Mouse (Mus musculus) adrenal gland, postnatal 25 days (tissue): ENCODE results near the gene Cd24a. TPM values are rescaled to one million over a fixed set of nuclear protein-coding genes. Genes with fewer than 3 reads are reported as not detected.

ENCODE experiments used
- DNase-seq: peaks from one replicate; pipeline ENCODE4 v3.0.0; 2021; ENCODE audit warnings: mixed read lengths
- total RNA-seq: library from RNA; stranded (reverse); gene quantifications from 2 replicates; pipeline ENCODE4 v1.2.3, GENCODE M21; 2021

Cd24a gene
- total RNA-seq, 1 experiment from 2014 or later: 24.7 TPM

DNA sequence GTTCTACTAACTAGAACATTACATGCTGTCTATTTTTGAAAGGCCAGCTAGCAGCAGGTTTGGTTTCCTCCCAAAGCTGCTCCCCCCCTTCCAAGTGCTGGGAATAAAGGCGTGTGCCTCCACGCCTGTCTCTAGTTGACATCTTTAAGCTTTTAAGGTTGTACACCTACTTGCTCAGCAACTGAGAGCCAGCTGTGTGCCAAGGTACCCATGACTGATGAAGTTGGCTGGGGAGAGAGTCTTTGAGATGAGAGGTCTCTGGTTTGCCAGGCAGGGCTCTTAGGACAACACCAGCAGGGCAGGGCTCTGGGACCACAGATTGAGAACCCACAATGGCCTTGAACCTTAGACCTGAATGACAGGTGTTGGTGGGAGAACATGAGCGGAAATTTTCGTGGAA, 6.5 kb downstream of the Cd24a start:
- DNase-seq: no peak

DNA sequence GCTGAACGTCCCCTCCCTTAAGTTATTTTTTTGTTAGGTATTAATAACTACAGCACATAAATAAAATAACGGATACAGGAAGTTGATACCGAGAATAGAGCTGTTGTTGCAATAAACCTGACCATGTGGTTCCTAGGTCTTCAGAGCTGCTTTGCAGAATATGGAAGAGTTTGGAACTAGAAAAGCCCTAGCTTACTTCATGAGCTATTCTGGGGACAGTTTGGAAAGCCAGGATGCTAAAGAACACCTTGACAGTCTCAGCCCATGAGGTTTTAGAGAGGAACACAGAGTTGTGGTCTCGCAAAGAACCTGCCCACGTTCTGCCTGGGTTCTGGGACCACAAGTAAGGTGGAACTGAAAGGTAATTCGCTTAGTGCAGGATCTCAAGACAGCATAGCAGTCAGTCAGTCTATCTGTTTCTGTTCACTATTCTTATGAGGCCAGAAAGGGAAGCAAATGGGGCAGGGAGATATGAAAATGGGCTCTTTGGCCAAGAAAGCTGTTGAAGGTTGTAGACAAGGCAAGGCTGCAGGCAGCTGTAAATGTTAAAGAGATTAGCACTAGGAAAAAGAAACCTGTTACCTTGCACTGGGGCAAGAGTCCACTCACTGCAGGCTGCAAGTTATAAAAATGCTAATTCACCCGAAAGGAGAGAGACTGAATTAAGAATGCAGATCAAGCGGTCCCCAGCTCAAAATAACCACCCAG, 10.5 kb downstream of the Cd24a start:
- DNase-seq: no peak

DNA sequence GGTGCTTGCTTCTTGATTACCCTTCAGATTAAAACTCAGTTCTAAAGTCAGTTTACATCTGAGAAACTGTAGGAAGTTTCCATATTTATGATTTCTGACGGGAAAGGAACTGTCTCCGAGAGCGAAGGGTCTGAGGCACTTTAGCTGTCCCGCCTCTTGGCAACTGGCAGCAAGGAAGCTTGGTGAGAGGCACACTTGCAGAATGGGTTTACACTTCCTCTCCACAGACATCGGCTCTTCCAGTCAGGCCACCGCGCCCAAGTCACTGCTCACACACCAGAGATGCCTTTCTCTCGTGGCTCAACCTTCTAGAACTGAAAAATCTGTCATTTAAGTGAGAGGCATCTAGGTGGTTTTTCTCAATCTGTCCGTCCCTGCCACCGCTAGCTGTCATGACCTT, 13.4 kb downstream of the Cd24a start:
- no peak for DNase-seq

DNA sequence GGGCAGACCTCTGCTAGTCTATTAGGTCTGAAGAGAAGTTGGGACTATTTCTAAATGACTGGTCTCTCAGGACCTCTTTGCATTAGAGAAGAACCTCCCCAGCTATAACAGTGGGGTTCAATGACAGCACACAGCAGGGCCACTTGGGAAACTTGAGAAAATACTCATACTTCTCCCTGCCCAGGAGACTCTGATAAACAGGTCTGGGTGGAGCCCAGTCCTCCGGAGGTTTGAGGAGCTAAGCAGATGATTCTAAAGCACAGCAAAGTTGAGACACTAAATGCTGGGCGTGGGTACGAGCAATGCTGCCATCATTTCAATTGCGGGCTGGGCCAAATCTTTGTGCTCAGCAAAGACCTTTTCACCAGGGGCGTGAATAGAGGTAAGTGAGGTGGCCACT, 15.1 kb downstream of the Cd24a start:
- no peak for DNase-seq

DNA sequence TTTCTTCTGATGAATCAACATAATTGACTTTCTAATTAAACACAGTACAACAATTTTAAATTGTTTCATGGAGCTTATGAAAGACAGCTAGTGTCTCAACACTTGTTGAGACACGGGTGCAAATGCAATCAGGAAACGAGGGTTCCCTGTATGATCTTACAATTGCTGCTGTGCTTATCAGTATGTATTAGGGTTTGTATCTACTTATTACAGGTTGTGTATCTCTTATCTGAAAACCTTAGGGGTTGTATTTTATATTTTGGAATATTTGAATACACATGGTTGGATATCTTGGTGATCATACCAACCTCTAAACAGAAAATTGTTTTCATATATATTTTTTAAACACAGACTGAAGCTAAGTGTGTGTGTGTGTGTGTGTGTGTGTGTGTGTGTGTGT, 16.1 kb downstream of the Cd24a start:
- no peak for DNase-seq

DNA sequence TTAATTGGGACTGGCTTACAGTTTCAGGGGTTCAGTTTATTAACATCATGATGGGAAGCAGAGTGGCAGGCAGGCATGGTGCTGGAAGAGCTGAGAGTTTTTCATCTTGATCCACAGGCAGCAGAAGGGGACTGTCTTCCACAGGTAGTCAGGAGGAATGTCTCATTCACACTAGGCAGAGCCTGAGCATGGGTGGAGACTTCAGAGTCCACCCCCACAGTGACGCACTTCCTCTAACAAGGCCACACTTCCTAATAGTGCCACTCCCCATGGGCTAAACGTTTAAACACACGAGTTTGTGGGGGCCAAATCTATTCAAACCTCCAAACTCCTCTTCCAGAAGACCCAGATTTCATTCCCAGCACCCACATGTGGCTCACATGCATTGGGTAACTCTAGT, 16.8 kb downstream of the Cd24a start:
- DNase-seq: no peak

DNA sequence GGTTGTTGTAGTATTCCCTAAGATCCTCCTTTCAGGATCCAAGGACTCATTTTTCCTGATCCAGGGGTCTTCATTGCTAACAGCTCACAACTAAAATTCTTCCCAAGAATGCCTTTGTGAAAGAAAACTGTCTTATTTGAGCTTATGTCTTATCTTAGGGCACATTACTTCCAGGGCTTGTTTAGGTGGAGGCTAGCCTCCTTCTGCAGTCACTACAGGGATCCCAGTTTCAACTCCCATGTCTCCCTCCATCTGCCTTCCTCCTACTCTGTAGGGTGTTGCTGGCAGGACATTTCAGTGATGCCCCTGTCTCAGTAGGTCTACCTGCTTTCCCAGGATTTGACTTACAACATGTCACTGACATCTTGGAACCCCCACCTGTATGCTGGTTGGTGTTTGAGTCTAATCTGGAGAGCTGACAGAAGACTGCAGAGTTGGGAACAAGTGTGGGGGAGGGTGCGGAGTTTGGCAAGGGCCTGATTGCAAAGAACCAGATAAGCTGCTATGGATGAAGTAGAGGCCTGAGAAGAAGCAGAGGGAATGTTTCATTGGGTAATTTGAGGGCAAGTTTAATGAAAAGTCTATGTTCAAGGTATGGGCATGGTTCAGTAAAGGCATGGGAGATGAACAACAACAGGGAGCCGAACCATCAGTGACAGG, 20.1 kb downstream of the Cd24a start:
- no peak for DNase-seq

DNA sequence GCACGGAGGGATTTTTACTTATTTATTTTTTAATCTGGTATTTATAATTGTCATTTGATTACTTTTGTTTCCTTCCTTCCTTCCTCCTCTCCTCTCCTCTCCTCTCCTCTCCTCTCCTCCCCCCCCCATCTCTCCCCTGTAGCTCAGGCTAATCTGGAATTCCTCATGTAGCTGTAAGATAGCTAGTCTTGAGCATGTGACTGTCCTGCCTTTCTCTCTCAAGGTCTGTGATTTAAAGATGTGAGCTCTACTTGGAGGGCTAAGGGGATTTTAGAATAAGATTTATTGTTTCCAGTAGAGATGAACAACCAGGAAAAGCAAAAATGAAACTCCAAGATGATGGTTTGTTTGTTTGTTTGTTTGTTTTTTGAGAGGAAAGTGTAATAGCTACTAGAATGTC, 23.0 kb downstream of the Cd24a start:
- DNase-seq: no peak

DNA sequence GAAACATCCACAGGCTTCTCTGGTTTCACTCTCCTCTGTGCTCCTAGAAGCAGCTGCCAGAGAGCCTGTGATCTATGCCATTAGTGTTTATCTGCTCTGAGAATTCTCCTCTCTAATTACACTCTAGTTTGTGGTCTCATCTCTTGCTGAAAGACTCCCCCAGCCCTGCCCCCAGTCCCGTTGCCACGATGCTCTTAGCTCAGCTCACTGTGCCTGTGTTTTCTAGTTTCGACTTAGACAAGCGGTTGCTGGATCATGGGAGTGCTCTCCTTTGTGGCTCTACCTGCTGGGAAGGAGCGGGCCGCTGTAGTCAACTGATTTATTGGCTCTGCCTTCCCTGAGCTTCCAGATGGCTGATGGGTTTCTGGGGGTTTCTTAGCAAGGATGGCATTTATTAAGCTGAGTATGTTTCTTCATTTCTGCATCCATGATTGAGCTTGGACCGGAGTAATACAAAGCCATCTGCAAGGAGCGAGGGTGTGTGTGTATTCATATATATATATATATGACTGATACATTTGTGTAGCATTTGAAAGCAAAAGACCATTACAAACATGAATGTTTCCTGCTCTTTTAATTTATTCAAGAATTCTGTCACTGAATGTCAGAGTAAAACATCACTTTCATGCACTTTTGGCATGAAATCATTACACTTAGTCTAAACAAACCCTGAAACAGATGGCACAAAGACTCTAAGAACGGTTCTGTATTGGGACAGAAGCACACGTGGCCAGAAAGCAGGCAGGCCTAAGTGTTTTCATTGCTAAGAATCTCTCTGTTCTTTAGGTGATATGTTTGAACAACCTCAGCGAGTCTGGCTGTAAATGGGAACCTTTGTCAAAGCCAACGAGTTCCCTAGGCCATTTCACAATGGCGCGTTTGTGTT, 23.7 kb downstream of the Cd24a start:
- no peak for DNase-seq

DNA sequence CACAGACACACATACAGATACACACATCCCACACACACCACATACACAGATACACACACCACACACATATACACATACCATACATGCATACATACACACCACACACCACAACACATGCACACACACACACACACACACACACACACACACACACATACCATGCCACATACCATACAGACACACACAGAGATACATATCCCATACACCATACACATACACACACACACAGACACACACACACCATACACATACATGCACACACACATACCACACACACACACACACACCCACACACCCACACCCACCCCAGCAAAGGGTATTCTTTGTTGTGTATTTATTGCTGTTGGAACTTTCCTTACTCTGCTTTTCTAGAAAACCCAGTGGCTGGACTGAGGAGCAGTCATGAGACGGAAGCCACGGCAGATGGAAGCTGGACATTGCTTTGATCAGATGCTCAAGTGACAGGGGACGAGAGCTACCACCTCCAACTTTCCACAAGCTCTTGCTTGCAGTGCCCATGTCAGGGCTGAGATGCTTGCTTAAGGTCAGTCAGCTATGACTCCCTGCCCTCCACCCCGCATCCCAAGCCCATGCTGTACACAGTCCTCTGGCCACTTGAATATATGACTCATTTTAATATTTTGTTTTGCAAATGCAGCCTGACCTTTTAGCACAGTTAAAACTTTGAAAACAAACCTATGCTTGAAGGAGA, 26.0 kb downstream of the Cd24a start:
- DNase-seq: no peak

DNA sequence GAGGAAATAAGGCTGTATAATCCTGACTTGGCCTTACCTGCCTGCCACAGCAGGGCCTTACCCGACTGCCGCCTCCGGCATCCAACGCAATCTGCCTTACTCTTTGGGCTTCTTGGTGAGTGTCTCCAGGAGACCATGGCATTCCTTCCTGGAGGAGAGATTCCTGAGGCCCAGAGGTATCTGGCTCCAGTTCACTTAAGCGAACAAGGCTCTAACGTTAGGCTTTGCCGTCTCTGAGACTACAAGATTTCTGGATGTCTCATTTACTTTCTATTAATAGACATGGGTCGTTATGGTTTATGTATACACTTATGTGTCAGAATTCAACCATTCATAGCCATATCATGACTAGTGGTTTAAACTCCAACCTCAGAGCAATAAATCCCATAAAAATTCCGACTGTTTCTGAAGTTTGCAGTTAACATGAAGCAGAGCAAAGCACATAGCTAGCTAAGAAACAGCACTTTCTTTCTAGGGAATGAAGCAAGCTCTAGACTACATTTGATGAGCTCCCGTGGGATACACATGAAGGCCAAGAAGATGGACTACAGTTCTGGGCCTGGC, 26.7 kb downstream of the Cd24a start:
- no peak for DNase-seq

DNA sequence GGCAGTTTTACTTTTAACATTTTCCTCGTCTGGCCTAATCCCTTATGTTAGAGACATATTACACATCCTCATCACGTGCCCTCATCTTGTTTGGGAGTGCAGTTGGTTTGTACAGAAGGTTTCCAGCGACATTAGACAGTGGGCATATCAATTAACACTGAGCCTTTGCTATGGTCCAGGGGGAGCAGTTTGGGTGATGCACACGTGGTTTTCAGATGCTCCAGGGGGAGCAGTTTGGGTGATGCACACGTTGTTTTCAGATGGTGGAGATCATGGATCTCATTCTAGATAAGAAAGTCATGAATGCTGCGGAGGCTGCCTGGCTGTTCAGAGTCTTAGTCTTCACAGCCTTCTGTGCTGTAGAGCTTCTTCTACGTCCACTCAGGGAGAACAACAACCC, 27.8 kb downstream of the Cd24a start:
- no peak for DNase-seq

DNA sequence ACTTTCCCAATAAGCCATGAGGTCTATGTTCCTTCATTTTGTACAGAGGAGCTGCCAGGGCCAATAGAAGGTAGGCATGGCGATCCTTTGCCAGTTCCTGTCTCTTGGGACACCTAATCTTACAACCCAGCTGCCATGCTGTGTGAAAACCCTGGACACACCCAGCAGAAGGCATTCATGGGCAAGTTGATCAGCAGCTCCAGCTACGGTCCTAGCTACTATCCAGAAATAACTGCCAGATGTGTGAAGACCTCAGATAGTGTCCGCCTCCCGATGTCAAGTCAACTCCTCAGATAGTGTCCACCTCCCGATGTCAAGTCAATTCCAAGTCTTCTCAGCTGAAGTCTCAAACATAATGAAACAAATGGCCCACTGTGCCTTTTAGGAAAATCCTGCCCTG, 31.4 kb downstream of the Cd24a start:
- DNase-seq: no peak

DNA sequence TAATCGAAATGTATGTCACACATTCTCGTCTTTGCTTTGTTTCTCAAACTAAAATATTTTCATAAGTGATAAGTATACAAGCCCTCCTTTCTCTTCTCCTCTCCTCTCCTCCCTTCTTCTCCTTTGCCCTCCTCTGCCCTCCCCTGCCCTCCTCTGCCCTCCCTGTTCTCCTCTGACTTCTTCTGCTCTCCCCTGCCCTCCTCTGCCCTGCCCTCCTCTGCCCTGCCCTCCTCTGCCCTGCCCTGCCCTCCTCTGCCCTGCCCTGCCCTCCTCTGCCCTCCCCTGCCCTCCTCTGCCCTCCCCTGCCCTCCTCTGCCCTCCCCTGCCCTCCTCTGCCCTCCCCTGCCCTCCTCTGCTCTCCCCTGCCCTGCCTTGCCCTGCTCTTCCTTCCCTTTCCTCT, 31.9 kb downstream of the Cd24a start:
- no peak for DNase-seq

DNA sequence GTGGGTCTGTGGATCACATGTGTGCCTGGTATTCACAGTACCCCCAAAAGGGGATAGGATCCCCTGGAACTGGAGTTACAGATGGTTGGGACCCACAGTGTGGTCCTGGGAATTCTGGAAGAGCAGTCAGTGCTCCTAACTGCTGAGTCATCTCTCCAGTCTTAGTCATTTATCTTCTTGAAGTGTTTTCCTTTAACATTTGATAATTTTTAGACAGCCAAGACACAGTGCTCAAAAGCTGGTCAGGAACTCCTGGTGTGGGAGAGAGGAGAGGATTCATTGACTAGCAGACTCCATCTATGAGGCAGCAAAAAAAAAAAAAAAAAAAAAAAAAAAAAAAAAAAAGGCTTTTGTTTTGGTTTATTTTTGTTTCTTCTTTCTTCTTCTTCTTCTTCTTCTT, 33.0 kb downstream of the Cd24a start:
- no peak for DNase-seq

DNA sequence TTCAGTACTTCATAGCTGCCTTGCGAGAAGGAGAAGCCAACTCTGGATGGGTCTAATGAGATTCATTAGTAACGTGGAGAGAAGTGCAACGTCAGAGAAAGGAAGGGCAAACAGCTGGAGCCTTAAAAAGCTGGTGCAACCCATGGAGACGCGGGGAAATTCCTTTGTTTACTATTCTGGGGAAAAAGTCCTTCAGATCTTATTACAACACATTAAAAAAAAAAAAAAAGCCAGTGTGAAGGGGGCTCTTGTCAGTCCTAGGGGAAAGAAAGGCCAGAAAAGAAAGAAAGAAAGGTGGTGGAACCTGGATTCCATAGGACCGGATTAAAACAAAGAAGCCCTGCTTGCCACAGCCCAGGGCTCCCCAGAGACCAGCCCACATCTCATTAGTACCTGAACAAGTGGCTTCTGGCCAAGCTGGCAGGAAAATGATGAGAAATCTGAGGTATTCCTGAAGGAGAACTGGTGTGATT, 41.0 kb downstream of the Cd24a start:
- no peak for DNase-seq

DNA sequence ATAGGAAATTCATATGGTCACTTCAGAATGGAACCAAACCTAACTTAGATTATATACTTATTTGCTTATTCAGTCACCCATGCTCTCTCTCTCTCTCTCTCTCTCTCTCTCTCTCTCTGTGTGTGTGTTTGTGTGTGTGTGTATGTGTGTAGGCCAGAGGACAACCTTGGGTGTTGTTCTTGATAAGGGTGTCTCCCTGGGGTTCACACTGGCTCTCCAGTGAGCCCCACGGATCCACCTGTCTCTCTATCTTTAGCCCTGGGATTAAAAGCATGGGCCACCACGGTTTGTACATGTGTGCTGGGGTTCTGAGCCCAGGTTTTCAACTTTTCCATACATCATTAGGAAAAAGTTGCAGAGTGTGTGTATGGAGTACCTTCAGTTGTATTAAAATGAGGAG, 41.9 kb downstream of the Cd24a start:
- DNase-seq: no peak

DNA sequence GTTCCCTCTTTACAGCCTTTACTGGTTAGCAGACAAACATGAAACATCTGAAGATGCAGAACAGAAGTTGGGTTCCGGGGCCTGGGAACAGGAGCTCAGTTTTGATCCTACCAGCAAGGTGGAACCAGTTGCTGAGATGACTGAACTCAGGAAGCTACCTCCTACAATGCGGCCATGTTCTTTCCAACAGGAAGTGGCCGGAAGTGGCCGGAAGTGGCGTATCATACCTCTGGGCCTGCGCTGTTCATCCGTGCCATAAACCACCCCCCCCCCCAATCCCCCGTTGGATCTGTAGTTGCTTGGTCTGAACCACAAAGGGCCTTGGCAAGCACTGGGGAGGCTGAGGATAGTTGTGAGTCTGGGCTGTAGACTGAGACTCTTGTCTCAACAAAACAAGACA, 45.4 kb downstream of the Cd24a start:
- no peak for DNase-seq

DNA sequence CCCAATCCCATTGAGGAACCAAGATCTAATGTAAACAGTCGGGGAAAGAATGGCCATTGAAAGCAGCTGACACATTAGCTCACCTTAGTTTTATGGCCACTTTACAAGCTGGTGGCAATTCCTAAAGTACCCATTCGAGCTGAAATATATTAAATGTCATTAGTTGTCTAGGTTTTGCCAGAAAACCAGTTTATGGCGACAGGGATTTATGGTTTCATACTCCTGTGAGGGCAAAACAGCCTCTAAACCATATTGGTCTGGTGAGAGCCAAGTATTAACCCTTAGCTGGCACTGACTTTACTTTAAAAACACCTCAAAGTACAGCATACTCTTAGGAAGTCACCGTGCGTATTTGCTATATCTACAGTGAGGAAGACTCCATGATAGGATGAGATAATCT, 46.3 kb downstream of the Cd24a start:
- no peak for DNase-seq

DNA sequence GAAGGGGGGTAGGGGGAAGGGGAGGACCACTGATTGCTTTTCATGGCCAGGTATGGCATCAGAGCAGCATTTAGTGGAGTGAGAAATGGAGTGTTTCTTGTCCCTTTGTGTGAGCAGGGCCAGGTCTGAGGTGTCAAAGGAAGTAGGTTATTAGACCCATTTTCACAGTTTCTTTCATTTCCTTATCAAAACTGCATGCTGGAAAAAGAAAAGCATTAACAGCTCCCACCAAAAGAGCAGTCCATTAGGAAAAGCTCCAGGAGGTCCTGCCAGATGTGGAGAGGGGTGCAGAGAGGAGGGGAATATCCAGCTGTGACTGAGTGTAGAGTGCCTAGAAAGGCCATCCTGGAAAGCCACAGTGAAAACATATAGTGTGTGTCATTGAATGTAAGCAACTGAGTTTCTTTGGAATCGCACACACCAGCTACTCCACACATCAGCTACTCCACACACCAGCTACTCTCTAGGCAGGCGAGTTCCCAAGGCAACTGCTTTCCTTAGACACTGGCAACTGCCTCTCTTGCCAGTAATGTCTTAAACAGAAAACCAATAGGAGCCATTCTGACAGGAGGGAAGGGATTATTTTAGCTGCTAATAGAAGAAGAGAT, 46.8 kb downstream of the Cd24a start:
- DNase-seq: no peak

DNA sequence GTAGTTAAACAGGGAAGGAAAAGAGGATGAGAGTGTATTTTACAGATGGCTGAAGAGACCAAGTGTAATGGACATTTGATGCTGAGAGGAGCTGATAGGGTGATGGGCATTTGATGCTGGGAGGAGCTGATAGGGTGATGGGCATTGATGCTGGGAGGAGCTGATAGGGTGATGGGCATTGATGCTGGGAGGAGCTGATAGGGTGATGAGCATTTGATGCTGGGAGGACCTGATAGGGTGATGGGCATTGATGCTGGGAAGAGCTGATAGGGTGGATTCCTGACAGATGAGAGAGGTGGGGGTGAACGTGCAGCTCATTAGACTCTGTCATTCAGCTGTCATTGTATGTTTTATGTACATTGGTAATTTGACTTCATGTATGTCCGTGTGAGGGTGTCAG, 47.5 kb downstream of the Cd24a start:
- DNase-seq: no peak

DNA sequence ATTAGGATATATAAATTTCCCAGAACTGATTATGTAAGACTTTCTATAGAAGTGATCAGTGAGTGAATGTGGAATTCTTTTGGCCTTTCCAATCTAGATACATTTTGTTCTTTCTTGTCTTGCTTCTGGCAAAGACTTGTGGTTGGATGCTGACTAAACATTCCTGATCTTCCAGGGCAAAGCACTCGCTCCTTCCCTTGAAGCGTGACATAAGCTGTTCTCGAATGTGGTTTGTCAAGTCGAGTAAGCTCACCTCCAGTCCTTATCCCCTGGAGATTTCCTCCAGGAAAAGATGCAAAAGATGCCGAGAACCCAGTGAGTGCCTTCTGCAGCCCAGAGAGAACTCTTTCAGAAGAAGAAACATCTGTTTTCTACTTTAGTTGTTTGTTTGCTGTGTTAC, 51.1 kb downstream of the Cd24a start:
- DNase-seq: no peak
